Mouse (Mus musculus) testis, adult 2 months (tissue): ENCODE results near the gene Slc16a13.

ENCODE experiments used
- CTCF ChIP-seq: fragments of 200-500 bp; IDR thresholded peaks from 2 replicates; pipeline ENCODE4 v1.5.1; 2012; ENCODE audit warnings: low read depth, mild to moderate bottlenecking, inconsistent platforms, low read length, moderate library complexity; ENCODE audit not compliant: control insufficient read depth, insufficient read depth, insufficient replicate concordance
- POLR2A ChIP-seq: fragments of 200-500 bp; IDR thresholded peaks from 2 replicates; pipeline ENCODE4 v1.6.1; 2012; ENCODE audit warnings: low read depth, mild to moderate bottlenecking, inconsistent platforms, low read length, moderate library complexity; ENCODE audit not compliant: control insufficient read depth

DNA sequence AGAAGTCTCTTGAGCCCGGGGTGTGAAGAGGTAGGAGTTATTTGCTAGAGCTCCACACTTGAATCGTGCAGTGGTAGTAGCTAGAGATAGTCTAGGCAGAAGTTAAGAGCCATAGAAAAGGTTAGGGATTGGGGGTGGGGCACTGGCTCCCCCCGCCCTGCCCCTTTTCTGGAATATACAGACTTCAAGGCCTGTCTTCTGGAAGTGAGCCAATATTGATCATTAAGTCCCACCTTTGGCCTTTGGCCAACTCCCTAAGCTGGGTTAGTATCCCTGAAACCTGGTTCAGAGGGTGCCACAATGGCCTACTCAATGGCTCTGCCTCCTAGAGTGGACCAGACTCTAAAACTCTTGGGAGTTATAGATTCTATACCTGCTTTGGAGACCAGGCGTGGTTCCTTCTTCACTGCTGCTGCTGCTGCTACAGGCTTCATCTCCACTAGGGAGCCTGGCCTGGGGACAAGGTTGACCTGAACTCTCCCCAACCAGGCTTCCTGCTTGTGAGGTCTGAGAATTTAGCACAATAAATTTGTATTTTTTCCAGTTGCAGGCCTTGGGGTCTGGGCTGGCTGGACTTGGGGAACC lies 6.9 kb upstream of the Slc16a13 start:
- TF ChIP-seq CTCF (no peak), POLR2A (no peak)
